Mouse (Mus musculus) spleen, adult 2 months (tissue): Measurements from ENCODE around the gene Tsr3.

Experiments used
- CTCF ChIP-seq: fragments of 200-500 bp; IDR thresholded peaks from 2 replicates; pipeline ENCODE4 v1.5.1; 2011; ENCODE audit warnings: mild to moderate bottlenecking, inconsistent platforms; ENCODE audit not compliant: insufficient read depth, insufficient read length, insufficient replicate concordance; ENCODE audit errors: extremely low read depth
- POLR2A ChIP-seq: fragments of 200-500 bp; IDR thresholded peaks from 2 replicates; pipeline ENCODE4 v1.6.1; 2011; ENCODE audit warnings: low read depth, low read length, inconsistent platforms

GRCm38 (mm10) chr17:25221821-25222503 lies 18.0 kb upstream of the Tsr3 start:
- TF ChIP-seq POLR2A = no peak; the same call in 1 of the 2 replicates
- no peak for TF ChIP-seq CTCF
